Mouse (Mus musculus) embryo, embryonic 10 days (tissue): ENCODE measurements at regions not wholly inside any gene's neighbourhood (a gene's known extent, or its start where the extent isn't known, plus 50 kb on each side); places are given as distances from the start of the nearest gene placed in this dataset.

Source experiments
- DNase-seq: peaks from one replicate; pipeline ENCODE4 v3.0.0-alpha.2; 2015; ENCODE audit warnings: low spot score

- no peak for DNase-seq
These were observed 335.4 kb upstream of the Scgb2a2 start for GRCm38 (mm10) chr19:9511931-9512330.

GRCm38 (mm10) chr19:9544168-9544567 is 303.2 kb upstream of the Scgb2a2 start:
- peak; percentile 2 for DNase-seq
